Mouse (Mus musculus) bone marrow macrophage, adult 2 months (primary cell): ENCODE data around the gene Tmem207. TPM values are rescaled to one million over a fixed set of nuclear protein-coding genes. Genes with fewer than 3 reads are reported as not detected.
"Not testable (repeated sequence)": the region's sequence is repeated elsewhere in the genome, so short reads cannot be mapped to it uniquely, and the experiment has no call there.

ENCODE experiments used
- H3K27ac ChIP-seq: 2 replicates; pipeline ENCODE4 v1.5.1; 2012; ENCODE audit warnings: low read depth, low read length; ENCODE audit not compliant: insufficient read depth
- H3K4me1 ChIP-seq: 2 replicates; pipeline ENCODE4 v1.6.1; 2012; ENCODE audit warnings: low read length; ENCODE audit not compliant: control insufficient read depth, insufficient read depth
- H3K4me3 ChIP-seq: 2 replicates; pipeline ENCODE4 v1.5.1; 2012; ENCODE audit warnings: mild to moderate bottlenecking, low read length, moderate library complexity; ENCODE audit not compliant: insufficient read depth
- CTCF ChIP-seq: IDR thresholded peaks from 2 replicates; pipeline ENCODE4 v1.5.1; 2012; ENCODE audit warnings: low read depth, mild to moderate bottlenecking, low read length, moderate library complexity
- POLR2A ChIP-seq: IDR thresholded peaks from 2 replicates; pipeline ENCODE4 v1.6.1; 2012; ENCODE audit warnings: mild to moderate bottlenecking, low read depth, low read length, borderline replicate concordance
- polyA plus RNA-seq: library from polyadenylated mRNA; stranded (reverse); fragments of >200 nt; gene quantifications from 2 replicates; pipeline ENCODE4 v1.2.4, GENCODE M21; 2012; ENCODE audit not compliant: missing spikeins, insufficient read depth, insufficient read length

Tmem207 gene
- polyA plus RNA-seq, 1 experiment: not detected

DNA sequence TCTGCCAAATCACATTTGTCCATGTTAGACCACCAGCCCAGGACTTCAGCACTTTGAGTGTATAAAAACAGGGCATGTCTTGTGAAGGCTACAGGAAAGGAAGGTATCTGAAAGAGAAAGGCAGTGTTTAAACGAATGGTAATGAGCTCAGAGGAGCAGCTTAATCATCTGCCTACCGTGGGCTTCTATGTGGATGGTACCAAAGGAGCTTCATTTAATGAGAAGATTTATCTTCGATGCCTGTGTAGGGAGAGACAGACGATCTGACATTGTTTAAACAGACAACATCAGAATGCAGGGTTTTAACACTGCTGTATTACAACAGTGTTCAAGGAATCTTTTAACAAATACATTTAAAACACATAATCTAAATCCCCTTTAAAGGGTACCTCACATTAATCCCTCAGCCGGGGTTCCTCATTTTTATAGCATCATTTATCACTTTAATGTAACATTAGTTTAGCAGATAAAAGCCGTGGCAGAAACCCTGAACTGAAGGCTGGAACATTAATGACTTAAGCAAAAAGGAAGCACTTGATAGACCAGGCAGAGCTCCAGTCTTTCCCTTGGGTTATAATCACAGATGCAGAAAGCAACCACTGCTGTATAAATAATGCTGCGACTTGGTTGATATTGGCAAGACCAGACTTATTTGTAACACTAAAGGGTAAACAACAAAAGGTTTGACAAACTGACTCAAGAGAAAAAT is 19.8 kb upstream of the Tmem207 start:
- TF ChIP-seq CTCF (no peak), POLR2A (no peak)
- Histone ChIP-seq H3K27ac (no peak overlapping the region), H3K4me1 (no peaks in the 10 kb centered on the region), H3K4me3 (no peak overlapping the region)

- TF ChIP-seq POLR2A (no peak), CTCF (no peak)
- Histone ChIP-seq H3K4me1 (no peaks in the 10 kb centered on the region), H3K27ac (no peak overlapping the region), H3K4me3 (no peak overlapping the region)
Measured at GRCm38 (mm10) chr16:26532287-26532686, 5.7 kb upstream of the Tmem207 start.

DNA sequence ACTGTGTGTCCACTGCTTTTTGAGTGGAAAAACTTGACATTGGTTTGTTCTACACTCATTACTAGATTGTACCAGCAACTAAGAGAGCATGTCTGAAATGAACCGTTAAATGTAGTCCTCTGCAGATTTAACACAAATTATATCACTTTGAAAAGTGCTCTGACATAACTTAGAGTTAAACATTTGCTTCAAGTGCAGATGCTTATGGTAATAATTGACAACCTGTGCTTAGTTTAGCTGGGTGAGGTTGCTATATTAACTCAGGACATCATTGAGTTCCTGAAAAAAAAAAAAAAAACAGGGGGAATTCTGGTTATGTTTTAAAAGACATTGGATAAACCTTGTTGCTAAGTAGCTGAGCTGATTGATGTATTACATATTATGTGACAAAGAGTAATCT is 3.9 kb upstream of the Tmem207 start:
- no peak overlapping the region for H3K4me3 ChIP-seq
- H3K4me1 ChIP-seq: no peaks in the 10 kb centered on the region
- TF ChIP-seq CTCF: no peak
- no peak for TF ChIP-seq POLR2A
- no peak overlapping the region for H3K27ac ChIP-seq

DNA sequence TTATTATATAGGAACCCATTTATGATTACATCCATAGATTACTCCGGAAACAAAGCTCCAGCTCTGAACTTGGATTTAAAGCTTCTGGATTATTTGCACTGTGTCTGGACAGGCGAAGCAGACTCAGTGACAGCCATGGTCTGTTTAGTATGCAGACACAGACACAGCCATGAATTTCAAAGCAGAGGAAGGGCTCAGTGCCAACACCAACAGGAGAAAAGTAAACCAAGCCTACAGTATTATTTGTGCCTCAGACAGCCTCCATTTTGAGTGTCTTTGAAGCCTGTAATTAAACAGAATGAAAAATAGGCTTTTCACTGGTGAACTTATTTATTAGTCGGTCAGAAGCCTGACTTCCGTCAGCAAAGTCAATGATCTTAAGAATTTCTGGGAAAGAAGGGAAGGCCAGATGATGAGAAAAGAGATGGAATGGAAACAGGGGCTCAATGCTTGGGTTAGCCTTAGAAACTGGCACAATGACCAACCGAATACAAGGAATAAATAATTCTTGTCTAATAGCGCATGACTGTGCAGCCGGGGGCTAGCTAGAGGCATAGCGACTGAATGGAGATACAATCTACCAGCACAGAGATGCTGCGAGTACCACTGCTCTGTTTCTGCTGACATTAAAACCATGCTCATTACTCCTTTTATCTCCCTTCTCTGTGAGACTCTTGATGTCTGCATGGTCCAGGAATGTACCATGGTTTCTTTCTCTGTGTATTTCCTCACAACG is 1.5 kb upstream of the Tmem207 start:
- no peak overlapping the region for H3K4me3 ChIP-seq
- no peaks in the 10 kb centered on the region for H3K4me1 ChIP-seq
- TF ChIP-seq CTCF: no peak
- no peak for TF ChIP-seq POLR2A
- H3K27ac ChIP-seq: no peak overlapping the region

DNA sequence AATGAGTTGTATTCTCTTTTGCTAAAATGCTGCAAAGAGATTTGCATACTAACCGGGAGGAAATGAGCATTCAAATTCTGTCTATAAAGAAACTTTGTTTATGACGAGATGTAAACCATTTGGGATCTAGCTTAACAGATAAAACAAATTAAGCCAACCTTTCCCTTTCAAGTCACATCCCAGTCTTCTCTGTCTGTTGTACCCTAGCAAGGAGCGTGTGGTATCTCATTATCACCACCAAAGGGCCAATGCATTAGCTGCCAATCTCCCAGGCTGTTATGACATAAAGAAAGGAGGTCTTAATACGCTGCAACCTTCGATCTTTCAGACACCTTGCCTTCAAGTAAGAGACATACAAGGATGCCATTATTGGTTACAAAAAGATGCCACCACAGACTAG is 737 bp downstream of the Tmem207 start:
- H3K4me1 ChIP-seq: no peaks in the 10 kb centered on the region
- TF ChIP-seq CTCF (no peak), POLR2A (no peak)
- no peak overlapping the region for H3K27ac ChIP-seq
- no peak overlapping the region for H3K4me3 ChIP-seq

- Histone ChIP-seq H3K4me1 (no peaks in the 10 kb centered on the region), H3K4me3 (no peak overlapping the region), H3K27ac (no peak overlapping the region)
- no peak for TF ChIP-seq POLR2A
Measured at GRCm38 (mm10) chr16:26519596-26519995, 7.0 kb downstream of the Tmem207 start.

DNA sequence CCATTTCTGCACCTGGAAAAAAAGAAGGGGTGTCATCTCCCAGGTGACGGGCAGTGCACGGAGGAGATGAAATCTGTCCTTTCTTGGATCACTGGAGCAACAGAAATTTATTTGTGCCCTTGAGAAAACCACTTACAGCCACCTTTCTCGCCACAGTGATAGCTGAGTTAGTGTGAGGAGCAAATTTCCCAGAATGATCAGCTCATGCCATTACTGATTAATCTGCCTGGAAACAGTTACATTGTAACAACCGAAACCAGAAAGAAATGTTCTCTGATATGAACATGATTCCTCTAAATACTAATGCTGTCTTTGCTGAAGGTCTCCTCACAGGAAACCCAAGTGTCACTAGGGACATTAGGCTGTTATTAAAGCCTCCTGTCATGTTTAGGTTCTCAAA is 21.6 kb downstream of the Tmem207 start:
- Histone ChIP-seq H3K4me1 (no peaks in the 10 kb centered on the region), H3K27ac (no peak overlapping the region), H3K4me3 (no peak overlapping the region)
- TF ChIP-seq POLR2A (no peak), CTCF (no peak)

GRCm38 (mm10) chr16:26500738-26501137 is 25.8 kb downstream of the Tmem207 start:
- H3K4me1 ChIP-seq: no peaks in the 10 kb centered on the region
- H3K4me3 ChIP-seq: no peak overlapping the region
- no peak overlapping the region for H3K27ac ChIP-seq
- no peak for TF ChIP-seq CTCF
- no peak for TF ChIP-seq POLR2A

DNA sequence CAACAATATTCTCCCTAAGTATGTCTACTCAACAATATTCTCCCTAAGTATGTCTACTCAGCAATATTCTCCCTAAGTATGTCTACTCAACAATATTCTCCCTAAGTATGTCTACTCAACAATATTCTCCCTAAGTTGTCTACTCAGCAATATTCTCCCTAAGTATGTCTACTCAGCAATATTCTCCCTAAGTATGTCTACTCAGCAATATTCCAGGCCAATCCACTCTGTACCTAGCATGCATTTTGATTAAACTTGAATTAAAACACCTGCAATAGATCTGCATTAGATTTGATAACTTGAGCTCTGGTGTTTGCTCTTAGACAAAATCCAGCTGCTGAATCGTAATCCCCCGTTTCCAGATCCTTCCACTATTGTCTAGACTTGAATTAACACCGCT is 26.9 kb downstream of the Tmem207 start:
- not testable (repeated sequence) for H3K4me3 ChIP-seq, H3K4me1 ChIP-seq, H3K27ac ChIP-seq

DNA sequence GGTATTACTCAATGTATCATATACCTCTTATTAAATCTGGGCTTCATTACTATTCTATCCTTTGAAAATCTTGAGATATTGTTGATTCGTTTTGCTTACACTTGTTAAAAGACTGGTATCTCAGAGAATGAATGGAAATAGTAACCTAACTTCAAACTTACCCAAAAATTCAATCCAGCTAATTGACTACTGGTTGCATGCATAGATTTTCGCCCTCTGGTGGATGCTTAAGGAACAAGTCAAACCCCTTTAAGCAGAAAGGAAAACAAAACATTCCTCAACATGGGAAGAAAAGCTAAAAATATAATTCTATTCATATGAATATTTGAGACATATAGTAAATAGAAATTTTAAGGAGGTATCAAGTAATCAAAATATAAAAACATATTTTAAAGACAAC is 30.8 kb downstream of the Tmem207 start:
- TF ChIP-seq CTCF (no peak), POLR2A (no peak)
- Histone ChIP-seq H3K27ac (no peak overlapping the region), H3K4me1 (no peaks in the 10 kb centered on the region), H3K4me3 (no peak overlapping the region)
